Mouse (Mus musculus): ENCODE results near the gene Adgrb3.

DNA sequence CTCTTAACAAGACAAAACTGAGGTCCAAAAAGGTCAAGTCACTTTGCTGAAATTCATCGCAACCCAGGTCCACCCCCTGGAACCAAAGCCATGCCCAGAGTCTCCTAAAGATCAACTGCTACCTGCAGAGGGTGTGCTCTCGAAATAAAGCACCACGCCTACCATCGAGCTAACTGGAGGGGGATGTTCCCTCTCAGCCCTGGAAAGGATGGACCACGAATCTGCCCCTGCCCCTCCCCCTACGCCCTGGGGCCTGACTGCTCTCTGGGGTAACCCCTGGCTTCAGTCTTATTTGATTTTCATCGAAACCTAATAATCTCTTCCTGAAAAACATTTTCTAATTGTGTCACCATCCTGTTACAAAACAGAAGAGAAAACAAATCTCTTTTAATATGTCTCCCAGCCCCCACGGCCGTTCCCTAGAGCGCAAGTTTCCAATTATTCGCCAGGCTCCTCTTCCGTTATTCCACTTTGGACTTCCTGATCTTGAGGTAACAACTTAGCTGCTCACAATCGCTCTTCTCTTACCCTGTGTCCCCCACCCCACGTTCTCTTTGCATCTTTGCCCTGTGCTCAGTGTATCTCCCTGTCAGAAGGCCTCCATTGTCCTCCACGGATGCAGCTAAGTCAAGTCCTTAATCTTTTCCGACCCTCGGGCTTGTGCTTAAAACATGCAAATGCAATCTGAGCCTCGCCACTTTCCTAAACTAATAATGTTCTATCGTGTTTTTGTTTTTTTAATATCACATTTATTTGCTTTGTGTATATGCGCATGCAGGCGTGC is 651.0 kb downstream of the Adgrb3 start:
- TF ChIP-seq POLR2A (IDR thresholded peaks at IDR 0.05; ENCODE audit: borderline replicate concordance, insufficient read depth, low read length) (no peak), CTCF (IDR thresholded peaks at IDR 0.05; ENCODE audit: borderline replicate concordance, insufficient read depth, low read depth, low read length) (no peak)
